Comparison of ENCODE assay signal across 11 mouse cellular contexts in genomic region chr4:145041223-145041870, GRCm38 (mm10).
A peak's percentile ranks its signal among the peaks of the same experiment; 100 is the strongest.
DNase-seq lines count a peak whose midpoint lies in the region; ATAC-seq and TF ChIP-seq lines count a peak whose summit lies in the region.
"Had no signal": no experiment of that assay in that cellular context is flagged by ENCODE, and none has a peak within 500 bp of the region (broad histone marks: within the 10 kb centered on the region; RNA-seq: fewer than 3 reads in every experiment).

No protein-coding gene starts in this region.

- DNase-seq in gastrocnemius, postnatal 25 days: peak; percentile 37
- DNase-seq in gastrocnemius, postnatal 10 days: no peak
- no peak for DNase-seq in limb, embryonic 11.5 days (ENCODE audit: low spot score)
- DNase-seq in liver, embryonic 14.5 days (ENCODE audit: low read depth in 3 of 3, low spot score in 3 of 3): no peak
- DNase-seq in cerebellum, postnatal 14 days: no peak
- no peak for DNase-seq in left cerebral cortex, postnatal 10 days (ENCODE audit: extremely low spot score in 1 of 2, low spot score in 2 of 2)
- DNase-seq in midbrain, embryonic 14.5 days: no peak
- DNase-seq: cerebellum, adult 8-10 months; kidney, adult 8-10 months had no signal

- 0 out of 2 replicates have a peak, but pooled peaks cover 3% of the 10 kb centered on the region for H3K4me1 ChIP-seq in limb, embryonic 11.5 days (ENCODE audit: control insufficient read depth, insufficient read depth, low read length)
- H3K4me1 ChIP-seq in liver, embryonic 14.5 days (replicated peaks; ENCODE audit: control insufficient read depth in 2 of 2, insufficient read depth in 2 of 2, low read length in 1 of 2): peaks cover 15 to 45% of the 10 kb centered on the region in 2 experiments; a peak in 3 of 4 replicates
- H3K4me1 ChIP-seq in midbrain, embryonic 14.5 days (ENCODE audit: control insufficient read depth, insufficient read depth, low read length): no peaks in the 10 kb centered on the region

- peak; percentile 38; the same call in 1 of the 2 replicates for TF ChIP-seq EP300 in liver, embryonic 14.5 days (IDR thresholded peaks at IDR 0.05; ENCODE audit: low read depth)

- ATAC-seq in erythroid progenitor cell, adult 5-6 weeks (replicated peaks; ENCODE audit: low FRiP score, poor library complexity, severe bottlenecking): peak; percentile 63
- ATAC-seq in limb, embryonic 11.5 days (ENCODE audit: insufficient number of reproducible peaks, low FRiP score, low TSS enrichment, low read depth): 0 out of 2 replicates have a peak, but pooled peaks have one; percentile 19
- ATAC-seq in liver, embryonic 14.5 days (ENCODE audit: insufficient read depth): peak; percentile 61
- no peak for ATAC-seq in midbrain, embryonic 14.5 days (ENCODE audit: low FRiP score, low TSS enrichment)
- ATAC-seq: hindbrain, postnatal 0 days had no signal

- peaks cover 12% of the 10 kb centered on the region for H3K36me3 ChIP-seq in limb, embryonic 11.5 days (ENCODE audit: control insufficient read depth, insufficient read depth, low read length)
- peaks cover 16% of the 10 kb centered on the region for H3K36me3 ChIP-seq in liver, embryonic 14.5 days (replicated peaks; ENCODE audit: control insufficient read depth, insufficient read depth, low read depth)
- H3K36me3 ChIP-seq in midbrain, embryonic 14.5 days (ENCODE audit: control insufficient read depth, insufficient read depth, low read length): peaks cover 64% of the 10 kb centered on the region

- no peak overlapping the region for H3K9ac ChIP-seq in limb, embryonic 11.5 days (ENCODE audit: low read length)
- no peak overlapping the region for H3K9ac ChIP-seq in liver, embryonic 14.5 days (replicated peaks)
- H3K9ac ChIP-seq in midbrain, embryonic 14.5 days (replicated peaks; ENCODE audit: low read length): no peak overlapping the region

- no peaks in the 10 kb centered on the region for H3K27me3 ChIP-seq in limb, embryonic 11.5 days (ENCODE audit: control insufficient read depth, insufficient read depth, low read length)
- no peaks in the 10 kb centered on the region for H3K27me3 ChIP-seq in liver, embryonic 14.5 days (ENCODE audit: control insufficient read depth, insufficient read depth, low read length)
- no peaks in the 10 kb centered on the region for H3K27me3 ChIP-seq in midbrain, embryonic 14.5 days (ENCODE audit: control insufficient read depth, insufficient read depth, low read length)

- TF ChIP-seq CTCF in liver, embryonic 14.5 days (IDR thresholded peaks at IDR 0.05; ENCODE audit: low read depth): no peak

- H3K9me3 ChIP-seq in limb, embryonic 11.5 days (ENCODE audit: control insufficient read depth, low read length): no peaks in the 10 kb centered on the region
- H3K9me3 ChIP-seq in liver, embryonic 14.5 days (ENCODE audit: control insufficient read depth, low read length): no peaks in the 10 kb centered on the region
- H3K9me3 ChIP-seq in midbrain, embryonic 14.5 days (ENCODE audit: control insufficient read depth, low read length): no peaks in the 10 kb centered on the region

- no peak overlapping the region for H3K4me3 ChIP-seq in limb, embryonic 11.5 days (ENCODE audit: low read depth, low read length)
- no peak overlapping the region for H3K4me3 ChIP-seq in liver, embryonic 14.5 days (ENCODE audit: insufficient read depth in 1 of 2, low read depth in 2 of 2, low read length in 2 of 2)
- no peak overlapping the region for H3K4me3 ChIP-seq in midbrain, embryonic 14.5 days (replicated peaks; ENCODE audit: low read depth, low read length)

- intact Hi-C loops in left cerebral cortex, postnatal 10 days (cut with DNase I): no loop called here

- no peak overlapping the region for H3K27ac ChIP-seq in limb, embryonic 11.5 days (replicated peaks; ENCODE audit: low read depth, low read length)
- H3K27ac ChIP-seq in liver, embryonic 14.5 days: no peak overlapping the region
- H3K27ac ChIP-seq in midbrain, embryonic 14.5 days (replicated peaks; ENCODE audit: low read depth, low read length): no peak overlapping the region
- H3K27ac ChIP-seq: hindbrain, postnatal 0 days had no signal

- WGBS in limb, embryonic 11.5 days: 45% methylated on average over 6 of the region's 6 CpGs
- WGBS in liver, embryonic 14.5 days (ENCODE audit: insufficient replicate concordance): 59% methylated on average over 6 of the region's 6 CpGs
- WGBS in midbrain, embryonic 14.5 days: 94% methylated on average over 6 of the region's 6 CpGs

- no peak overlapping the region for H3K4me2 ChIP-seq in limb, embryonic 11.5 days (ENCODE audit: low read depth, severe bottlenecking)
- H3K4me2 ChIP-seq in liver, embryonic 14.5 days (ENCODE audit: low read depth): no peak overlapping the region
- no peak overlapping the region for H3K4me2 ChIP-seq in midbrain, embryonic 14.5 days (ENCODE audit: low read length)
